Mouse (Mus musculus): ENCODE data around the gene Exoc3. TPM values are rescaled to one million over a fixed set of nuclear protein-coding genes. Genes with fewer than 3 reads are reported as not detected.
A peak's percentile ranks its signal among the peaks of the same experiment; 100 is the strongest.

The Exoc3 gene
- total and polyA plus RNA-seq, 2 experiments from 2014 or later, result 55.5 to 62.8 TPM

- 94% methylated on average over 5 of the region's 5 CpGs for WGBS
- H3K9ac ChIP-seq (replicated peaks; ENCODE audit: low read depth, low read length), result no peak overlapping the region
- no peaks in the 10 kb centered on the region for H3K9me3 ChIP-seq (replicated peaks; ENCODE audit: control insufficient read depth, low read length)
- peaks cover 9% of the 10 kb centered on the region; the same call in 1 of the 2 replicates for H3K4me1 ChIP-seq (ENCODE audit: control insufficient read depth, insufficient read depth)
- no peaks in the 10 kb centered on the region for H3K27me3 ChIP-seq (ENCODE audit: control insufficient read depth, insufficient read depth, low read length)
- H3K4me2 ChIP-seq (ENCODE audit: low read depth, low read length), result no peak overlapping the region
- TF ChIP-seq CTCF (IDR thresholded peaks at IDR 0.05; ENCODE audit: low read depth), result no peak
- TF ChIP-seq EP300 (IDR thresholded peaks at IDR 0.05; ENCODE audit: low read depth), result no peak
- H3K36me3 ChIP-seq (replicated peaks; ENCODE audit: control insufficient read depth, insufficient read depth, low read length), result peaks cover 67% of the 10 kb centered on the region
- H3K27ac ChIP-seq (ENCODE audit: low read depth), result no peak overlapping the region
- no peak overlapping the region for H3K4me3 ChIP-seq (ENCODE audit: low read depth, low read length)
- ATAC-seq (ENCODE audit: insufficient read depth, low read depth) (no peak), DNase-seq (ENCODE audit: low spot score) (no peak)
These were observed 36.5 kb downstream of the Exoc3 start for GRCm38 (mm10) chr13:74172036-74172435.

GRCm38 (mm10) chr13:74169446-74170164 is 38.9 kb downstream of the Exoc3 start:
- WGBS, result 84% methylated on average over 10 of the region's 10 CpGs

GRCm38 (mm10) chr13:74167492-74167891 is 41.0 kb downstream of the Exoc3 start:
- 0 out of 2 replicates have a peak, but pooled peaks have one; percentile 22 for ATAC-seq (ENCODE audit: insufficient read depth, low read depth)

More at GRCm38 (mm10) chr13:74169446-74170164, 38.9 kb downstream of the Exoc3 start:
- Histone ChIP-seq H3K9ac (replicated peaks; ENCODE audit: low read depth, low read length) (no peak overlapping the region), H3K4me2 (ENCODE audit: low read depth, low read length) (no peak overlapping the region), H3K9me3 (replicated peaks; ENCODE audit: control insufficient read depth, low read length) (no peaks in the 10 kb centered on the region), H3K27me3 (ENCODE audit: control insufficient read depth, insufficient read depth, low read length) (no peaks in the 10 kb centered on the region), H3K4me1 (ENCODE audit: control insufficient read depth, insufficient read depth) (peaks cover 18% of the 10 kb centered on the region; the same call in 1 of the 2 replicates), H3K36me3 (replicated peaks; ENCODE audit: control insufficient read depth, insufficient read depth, low read length) (peaks cover 46% of the 10 kb centered on the region), H3K27ac (ENCODE audit: low read depth) (no peak overlapping the region), H3K4me3 (ENCODE audit: low read depth, low read length) (no peak overlapping the region)
- ATAC-seq (ENCODE audit: insufficient read depth, low read depth) (no peak), DNase-seq (ENCODE audit: low spot score) (no peak)
- TF ChIP-seq CTCF (IDR thresholded peaks at IDR 0.05; ENCODE audit: low read depth) (no peak), EP300 (IDR thresholded peaks at IDR 0.05; ENCODE audit: low read depth) (no peak)

GRCm38 (mm10) chr13:74167057-74167413 is 41.5 kb downstream of the Exoc3 start:
- Histone ChIP-seq H3K4me2 (ENCODE audit: low read depth, low read length) (peak overlapping the region; percentile 63), H3K9ac (replicated peaks; ENCODE audit: low read depth, low read length) (peak overlapping the region; percentile 47), H3K9me3 (replicated peaks; ENCODE audit: control insufficient read depth, low read length) (no peaks in the 10 kb centered on the region), H3K36me3 (replicated peaks; ENCODE audit: control insufficient read depth, insufficient read depth, low read length) (peaks cover 20% of the 10 kb centered on the region), H3K27me3 (ENCODE audit: control insufficient read depth, insufficient read depth, low read length) (no peaks in the 10 kb centered on the region), H3K4me1 (ENCODE audit: control insufficient read depth, insufficient read depth) (peaks cover 18% of the 10 kb centered on the region; the same call in 1 of the 2 replicates), H3K4me3 (ENCODE audit: low read depth, low read length) (peak overlapping the region; percentile 36), H3K27ac (ENCODE audit: low read depth) (no peak overlapping the region)
- 15% methylated on average over 9 of the region's 9 CpGs for WGBS
- no peak for DNase-seq (ENCODE audit: low spot score)
- TF ChIP-seq CTCF (IDR thresholded peaks at IDR 0.05; ENCODE audit: low read depth), result no peak
- no peak for TF ChIP-seq EP300 (IDR thresholded peaks at IDR 0.05; ENCODE audit: low read depth)
- peak; percentile 4 for ATAC-seq (ENCODE audit: insufficient read depth, low read depth)

More at GRCm38 (mm10) chr13:74167492-74167891, 41.0 kb downstream of the Exoc3 start:
- Histone ChIP-seq H3K36me3 (replicated peaks; ENCODE audit: control insufficient read depth, insufficient read depth, low read length) (peaks cover 24% of the 10 kb centered on the region), H3K4me3 (ENCODE audit: low read depth, low read length) (no peak overlapping the region), H3K4me1 (ENCODE audit: control insufficient read depth, insufficient read depth) (peaks cover 18% of the 10 kb centered on the region; the same call in 1 of the 2 replicates), H3K27ac (ENCODE audit: low read depth) (no peak overlapping the region), H3K9ac (replicated peaks; ENCODE audit: low read depth, low read length) (no peak overlapping the region), H3K4me2 (ENCODE audit: low read depth, low read length) (no peak overlapping the region), H3K9me3 (replicated peaks; ENCODE audit: control insufficient read depth, low read length) (no peaks in the 10 kb centered on the region), H3K27me3 (ENCODE audit: control insufficient read depth, insufficient read depth, low read length) (no peaks in the 10 kb centered on the region)
- no peak for TF ChIP-seq CTCF (IDR thresholded peaks at IDR 0.05; ENCODE audit: low read depth)
- no peak for TF ChIP-seq EP300 (IDR thresholded peaks at IDR 0.05; ENCODE audit: low read depth)
- WGBS, result 58% methylated on average over 2 of the region's 2 CpGs
- no peak for DNase-seq (ENCODE audit: low spot score)

GRCm38 (mm10) chr13:74166348-74167056 is 42.0 kb downstream of the Exoc3 start:
- ATAC-seq (ENCODE audit: insufficient read depth, low read depth), result peak; percentile 50
- TF ChIP-seq EP300 (IDR thresholded peaks at IDR 0.05; ENCODE audit: low read depth) (no peak), CTCF (IDR thresholded peaks at IDR 0.05; ENCODE audit: low read depth) (no peak)
- H3K4me3 ChIP-seq (ENCODE audit: low read depth, low read length), result peak overlapping the region; percentile 36

More at GRCm38 (mm10) chr13:74166348-74167056, 42.0 kb downstream of the Exoc3 start:
- Histone ChIP-seq H3K9ac (replicated peaks; ENCODE audit: low read depth, low read length) (peak overlapping the region; percentile 47), H3K36me3 (replicated peaks; ENCODE audit: control insufficient read depth, insufficient read depth, low read length) (peaks cover 15% of the 10 kb centered on the region), H3K4me2 (ENCODE audit: low read depth, low read length) (peak overlapping the region; percentile 63), H3K4me1 (ENCODE audit: control insufficient read depth, insufficient read depth) (peaks cover 18% of the 10 kb centered on the region; the same call in 1 of the 2 replicates), H3K9me3 (replicated peaks; ENCODE audit: control insufficient read depth, low read length) (no peaks in the 10 kb centered on the region), H3K27ac (ENCODE audit: low read depth) (no peak overlapping the region), H3K27me3 (ENCODE audit: control insufficient read depth, insufficient read depth, low read length) (no peaks in the 10 kb centered on the region)
- peak; percentile 33 for DNase-seq (ENCODE audit: low spot score)
- 7% methylated on average over 19 of the region's 19 CpGs for WGBS
